Mouse (Mus musculus) left cerebral cortex, postnatal 36 days (tissue): Measurements from ENCODE around the gene Hist2h2aa1. TPM values are rescaled to one million over a fixed set of nuclear protein-coding genes. Genes with fewer than 3 reads are reported as not detected.
A peak's percentile ranks its signal among the peaks of the same experiment; 100 is the strongest.

Experiments
- DNase-seq, 2 experiments: peaks; one replicate each; pipeline ENCODE4 v3.0.0; 2021 to 2022; ENCODE audit warnings: low spot score in 2 of 2, mixed read lengths in 1 of 2
- intact Hi-C: fragments of 180-260 bp; cut with DNase I; formaldehyde crosslinking; loops from one replicate; pipeline ENCODE4 v1.15.1; 2025
- total RNA-seq, 2 experiments: library from RNA; stranded (reverse); gene quantifications; 2 replicates each; pipeline ENCODE4 v1.2.3; 2021

Gene Hist2h2aa1
- total RNA-seq, 2 experiments from 2014 or later: 6.3 to 10.1 TPM

GRCm38 (mm10) chr3:96247356-96248140, 2.3 kb downstream of the Hist2h2aa1 start:
- DNase-seq: no peak
- intact Hi-C loops: no loop called here

- intact Hi-C loops: no loop called here
- no peak for DNase-seq
Measured at GRCm38 (mm10) chr3:96248141-96249033, 3.1 kb downstream of the Hist2h2aa1 start.

GRCm38 (mm10) chr3:96249034-96249345, 3.7 kb downstream of the Hist2h2aa1 start:
- DNase-seq: no peak
- intact Hi-C loops: no loop called here

GRCm38 (mm10) chr3:96250890-96251289, 5.6 kb downstream of the Hist2h2aa1 start:
- intact Hi-C loops: no loop called here
- DNase-seq: no peak

- intact Hi-C loops: no loop called here
- DNase-seq: no peak
Measured at GRCm38 (mm10) chr3:96251787-96252186, 6.5 kb downstream of the Hist2h2aa1 start.

GRCm38 (mm10) chr3:96254683-96255355, 9.5 kb downstream of the Hist2h2aa1 start:
- intact Hi-C loops: no loop called here
- no peak for DNase-seq

GRCm38 (mm10) chr3:96255926-96256593, 10.8 kb downstream of the Hist2h2aa1 start:
- no peak for DNase-seq
- intact Hi-C loops: no loop called here

GRCm38 (mm10) chr3:96257190-96257589, 11.9 kb downstream of the Hist2h2aa1 start:
- intact Hi-C loops: no loop called here
- DNase-seq: no peak

GRCm38 (mm10) chr3:96260220-96260619, 14.9 kb downstream of the Hist2h2aa1 start:
- no peak for DNase-seq
- intact Hi-C loops: loop anchor here (5.0 to 10.0 kb wide), 2 partner anchors 195 to 337 kb away; partner anchors contain the start of gene Ankrd34a

GRCm38 (mm10) chr3:96261623-96262022, 16.3 kb downstream of the Hist2h2aa1 start:
- intact Hi-C loops: loop anchor here (2.0 to 10.0 kb wide), 3 partner anchors 41 to 336 kb away; partner anchors contain the start of genes Ankrd34a, Hist2h2ac and Hist2h2be
- DNase-seq: no peak

- intact Hi-C loops: loop anchor here (2.0 to 10.0 kb wide), 3 partner anchors 42 to 335 kb away; partner anchors contain the start of genes Ankrd34a, Hist2h2ac and Hist2h2be
Measured at GRCm38 (mm10) chr3:96262216-96262875, 17.0 kb downstream of the Hist2h2aa1 start.

GRCm38 (mm10) chr3:96262979-96263550, 17.8 kb downstream of the Hist2h2aa1 start, which contains the start of gene Hist2h4:
Gene Hist2h4 (minus strand): TSS chr3:96263311.
- intact Hi-C loops: loop anchor here (2.0 to 10.0 kb wide), 3 partner anchors 42 to 334 kb away; partner anchors contain the start of genes Ankrd34a, Hist2h2ac and Hist2h2be
- DNase-seq: peak; percentile 96 to 98

More at GRCm38 (mm10) chr3:96262216-96262875, 17.0 kb downstream of the Hist2h2aa1 start:
- peak; percentile 83 to 86 for DNase-seq

GRCm38 (mm10) chr3:96263558-96264403, 18.5 kb downstream of the Hist2h2aa1 start:
- intact Hi-C loops: loop anchor here (2.0 to 10.0 kb wide), 3 partner anchors 43 to 334 kb away; partner anchors contain the start of genes Ankrd34a, Hist2h2ac and Hist2h2be

GRCm38 (mm10) chr3:96264404-96264949, 19.2 kb downstream of the Hist2h2aa1 start:
- DNase-seq: no peak
- intact Hi-C loops: loop anchor here (5.0 to 10.0 kb wide), 2 partner anchors 200 to 333 kb away; partner anchors contain the start of gene Ankrd34a

More at GRCm38 (mm10) chr3:96263558-96264403, 18.5 kb downstream of the Hist2h2aa1 start:
- peak; percentile 48 to 63 for DNase-seq

- no peak for DNase-seq
- intact Hi-C loops: loop anchor here (10.0 kb wide), 1 partner anchor 201 kb away; no protein-coding TSS in a partner anchor
Measured at GRCm38 (mm10) chr3:96266132-96266710, 20.9 kb downstream of the Hist2h2aa1 start.

GRCm38 (mm10) chr3:96267541-96267940, 22.2 kb downstream of the Hist2h2aa1 start:
- intact Hi-C loops: loop anchor here (10.0 kb wide), 1 partner anchor 203 kb away; no protein-coding TSS in a partner anchor
- DNase-seq: no peak
